Mouse (Mus musculus) neural tube, embryonic 13.5 days (tissue): ENCODE measurements at regions not wholly inside any gene's neighbourhood (a gene's known extent, or its start where the extent isn't known, plus 50 kb on each side); places are given as distances from the start of the nearest gene placed in this dataset.

Experiments used
- ATAC-seq: fragments of 200-750 bp; cut with Nextera tagmentation; 2 replicates; pipeline ENCODE4 v1.8.0; 2017; ENCODE audit warnings: low read depth, mild to moderate bottlenecking, moderate TSS enrichment, moderate library complexity
- H3K27ac ChIP-seq: fragments of 300-500 bp; sonication (generic); replicated peaks from 2 replicates; pipeline ENCODE4 v1.5.1; 2015; ENCODE audit warnings: moderate library complexity, mild to moderate bottlenecking, inconsistent platforms
- H3K27me3 ChIP-seq: fragments of 300-500 bp; sonication (generic); 2 replicates; pipeline ENCODE4 v1.6.1; 2015; ENCODE audit warnings: mild to moderate bottlenecking, inconsistent platforms
- H3K36me3 ChIP-seq: fragments of 300-500 bp; sonication (generic); 2 replicates; pipeline ENCODE4 v1.6.1; 2015; ENCODE audit warnings: mild to moderate bottlenecking, inconsistent platforms
- H3K4me1 ChIP-seq: fragments of 300-500 bp; sonication (generic); replicated peaks from 2 replicates; pipeline ENCODE4 v1.6.1; 2015; ENCODE audit warnings: inconsistent platforms
- H3K4me2 ChIP-seq: fragments of 300-500 bp; sonication (generic); 2 replicates; pipeline ENCODE4 v1.6.1; 2015; ENCODE audit warnings: inconsistent platforms, mild to moderate bottlenecking, moderate library complexity
- H3K4me3 ChIP-seq: fragments of 300-500 bp; sonication (generic); 2 replicates; pipeline ENCODE4 v1.5.1; 2015; ENCODE audit warnings: mild to moderate bottlenecking, inconsistent platforms
- H3K9ac ChIP-seq: fragments of 300-500 bp; sonication (generic); 2 replicates; pipeline ENCODE4 v1.6.1; 2015; ENCODE audit warnings: moderate library complexity, mild to moderate bottlenecking, inconsistent platforms
- H3K9me3 ChIP-seq: fragments of 300-500 bp; sonication (generic); 2 replicates; pipeline ENCODE4 v1.6.1; 2016; ENCODE audit warnings: inconsistent platforms
- WGBS: fragments of 180-500 bp; shearing (Covaris S2); methylation state at CpG from one replicate; pipeline ENCODE4 v1.1.7; 2015; 5-methylcytosine and 5-hydroxymethylcytosine counted together

DNA sequence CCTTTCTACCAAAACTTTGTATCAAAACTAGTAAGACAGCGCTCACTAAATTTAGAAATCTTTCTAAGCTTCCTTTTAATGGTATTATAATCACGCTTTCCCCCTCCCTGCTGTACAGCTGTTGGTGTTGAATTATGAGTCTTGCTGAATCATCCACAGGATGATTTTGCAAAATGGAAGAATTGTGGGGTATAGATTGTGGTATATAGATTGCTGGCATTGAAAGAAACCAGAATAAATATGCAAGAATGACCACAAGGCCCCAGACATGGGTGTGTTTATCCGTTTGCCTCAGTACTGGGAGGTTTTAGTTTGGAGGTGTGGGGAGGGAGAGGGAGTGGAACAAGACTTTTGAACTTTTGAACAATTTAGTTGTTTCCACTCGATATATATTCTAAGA is 176.1 kb upstream of the Cdkn2b start:
- Histone ChIP-seq H3K9me3 (no peaks in the 10 kb centered on the region), H3K36me3 (no peaks in the 10 kb centered on the region), H3K9ac (no peak overlapping the region), H3K4me2 (no peak overlapping the region), H3K4me1 (no peaks in the 10 kb centered on the region), H3K4me3 (no peak overlapping the region), H3K27ac (no peak overlapping the region), H3K27me3 (no peaks in the 10 kb centered on the region)
- no peak for ATAC-seq
- WGBS = 90% methylated on average over 4 of the region's 4 CpGs

GRCm38 (mm10) chr4:89485981-89486531 is 175.2 kb upstream of the Cdkn2b start:
- H3K27ac ChIP-seq = no peak overlapping the region
- no peak overlapping the region for H3K4me3 ChIP-seq
- H3K36me3 ChIP-seq = no peaks in the 10 kb centered on the region
- H3K27me3 ChIP-seq = no peaks in the 10 kb centered on the region
- H3K4me1 ChIP-seq = no peaks in the 10 kb centered on the region
- no peaks in the 10 kb centered on the region for H3K9me3 ChIP-seq
- WGBS = 52% methylated on average over 11 of the region's 11 CpGs
- ATAC-seq = no peak
- H3K9ac ChIP-seq = no peak overlapping the region
- no peak overlapping the region for H3K4me2 ChIP-seq

DNA sequence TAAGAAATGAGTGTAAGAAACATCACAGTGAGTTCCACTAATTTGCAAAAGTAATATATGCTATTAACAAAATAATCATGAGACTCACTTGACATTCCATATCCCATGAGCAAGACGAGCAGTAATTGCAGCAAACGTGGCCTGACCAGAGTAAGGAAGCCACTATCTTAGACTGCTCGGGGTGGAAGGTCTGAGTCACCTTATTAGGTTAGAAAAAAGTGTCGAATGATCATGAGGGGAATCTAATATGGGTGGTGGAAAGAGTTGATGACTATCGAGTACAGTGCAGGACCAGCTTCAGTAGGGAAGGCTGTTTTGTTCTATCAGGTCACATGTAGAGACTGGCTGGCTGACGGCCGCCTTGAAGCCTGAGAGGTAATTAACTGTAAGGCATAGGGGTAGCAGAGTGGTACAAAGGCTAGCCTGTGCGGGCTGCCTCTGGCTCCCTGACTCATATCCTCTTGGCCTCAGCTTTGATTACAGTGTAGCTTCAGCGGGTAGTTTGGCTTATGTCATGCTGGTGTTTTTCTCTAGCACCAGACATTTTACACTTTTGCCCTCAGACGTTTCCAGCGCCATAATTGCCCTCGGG is 167.9 kb upstream of the Cdkn2b start:
- Histone ChIP-seq H3K27ac (no peak overlapping the region), H3K36me3 (no peaks in the 10 kb centered on the region), H3K9me3 (no peaks in the 10 kb centered on the region), H3K27me3 (no peaks in the 10 kb centered on the region), H3K4me1 (no peaks in the 10 kb centered on the region), H3K4me3 (no peak overlapping the region), H3K4me2 (no peak overlapping the region), H3K9ac (no peak overlapping the region)
- 80% methylated on average over 12 of the region's 12 CpGs for WGBS
- ATAC-seq = no peak

DNA sequence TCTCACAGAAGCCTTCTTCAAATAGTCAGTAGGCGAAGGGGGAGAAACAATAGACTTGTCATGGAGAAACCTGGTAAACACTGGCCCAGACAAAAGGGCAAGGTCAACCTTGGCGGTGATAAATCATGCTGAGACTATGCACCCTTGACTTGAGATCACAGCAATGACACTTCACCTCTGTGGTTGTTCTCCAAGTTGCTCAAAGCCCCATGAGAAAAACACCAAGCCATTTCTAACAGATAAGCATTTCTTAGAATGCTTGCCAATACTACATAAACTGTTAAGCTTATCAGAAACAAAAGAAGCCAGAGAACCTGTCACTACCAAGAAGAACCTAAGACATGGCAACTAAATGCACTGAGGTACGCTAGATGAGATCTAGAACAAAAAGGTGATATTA is 165.0 kb upstream of the Cdkn2b start:
- WGBS = 52% methylated on average over 3 of the region's 3 CpGs
- Histone ChIP-seq H3K27me3 (no peaks in the 10 kb centered on the region), H3K4me1 (no peaks in the 10 kb centered on the region), H3K9me3 (no peaks in the 10 kb centered on the region), H3K4me3 (no peak overlapping the region), H3K4me2 (no peak overlapping the region), H3K36me3 (no peaks in the 10 kb centered on the region), H3K9ac (no peak overlapping the region), H3K27ac (no peak overlapping the region)
- no peak for ATAC-seq

GRCm38 (mm10) chr4:89474836-89475541 is 164.2 kb upstream of the Cdkn2b start:
- Histone ChIP-seq H3K9ac (no peak overlapping the region), H3K4me2 (no peak overlapping the region), H3K27me3 (no peaks in the 10 kb centered on the region), H3K36me3 (no peaks in the 10 kb centered on the region), H3K27ac (no peak overlapping the region), H3K9me3 (no peaks in the 10 kb centered on the region), H3K4me3 (no peak overlapping the region), H3K4me1 (peaks cover 7% of the 10 kb centered on the region)
- WGBS = 64% methylated on average over 7 of the region's 7 CpGs
- ATAC-seq = no peak

DNA sequence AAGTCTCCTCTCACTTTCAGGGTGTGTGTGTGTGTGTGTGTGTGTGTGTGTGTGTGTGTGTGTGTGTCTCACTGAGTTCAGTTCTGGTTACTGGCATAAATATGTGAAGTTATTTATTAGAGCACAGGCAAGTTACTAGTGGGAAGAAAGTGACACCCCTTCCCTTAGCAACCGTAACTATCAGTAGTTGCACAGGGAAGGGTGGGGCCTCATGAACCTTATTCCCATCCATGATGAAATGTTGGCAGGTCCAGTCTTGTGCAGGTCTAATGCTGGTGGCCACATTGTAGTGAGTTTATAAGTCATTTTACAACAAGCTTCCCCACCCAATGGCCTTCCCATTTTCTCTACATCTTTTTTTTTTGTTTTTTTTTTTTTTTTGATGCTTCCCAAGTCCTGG is 160.6 kb upstream of the Cdkn2b start:
- H3K9ac ChIP-seq = no peak overlapping the region
- 100% methylated on average over 1 of the region's 1 CpGs for WGBS
- H3K9me3 ChIP-seq = no peaks in the 10 kb centered on the region
- no peaks in the 10 kb centered on the region for H3K27me3 ChIP-seq
- no peak overlapping the region for H3K4me3 ChIP-seq
- no peak overlapping the region for H3K27ac ChIP-seq
- no peak overlapping the region for H3K4me2 ChIP-seq
- peaks cover 11% of the 10 kb centered on the region for H3K4me1 ChIP-seq
- ATAC-seq = no peak
- H3K36me3 ChIP-seq = no peaks in the 10 kb centered on the region

- H3K36me3 ChIP-seq = no peaks in the 10 kb centered on the region
- no peak overlapping the region for H3K4me2 ChIP-seq
- no peak overlapping the region for H3K4me3 ChIP-seq
- H3K27ac ChIP-seq = no peak overlapping the region
- ATAC-seq = no peak
- H3K4me1 ChIP-seq = peaks cover 11% of the 10 kb centered on the region
- 77% methylated on average over 2 of the region's 2 CpGs for WGBS
- no peak overlapping the region for H3K9ac ChIP-seq
- no peaks in the 10 kb centered on the region for H3K9me3 ChIP-seq
- no peaks in the 10 kb centered on the region for H3K27me3 ChIP-seq
Observed at GRCm38 (mm10) chr4:89470756-89471155, 159.9 kb upstream of the Cdkn2b start.

DNA sequence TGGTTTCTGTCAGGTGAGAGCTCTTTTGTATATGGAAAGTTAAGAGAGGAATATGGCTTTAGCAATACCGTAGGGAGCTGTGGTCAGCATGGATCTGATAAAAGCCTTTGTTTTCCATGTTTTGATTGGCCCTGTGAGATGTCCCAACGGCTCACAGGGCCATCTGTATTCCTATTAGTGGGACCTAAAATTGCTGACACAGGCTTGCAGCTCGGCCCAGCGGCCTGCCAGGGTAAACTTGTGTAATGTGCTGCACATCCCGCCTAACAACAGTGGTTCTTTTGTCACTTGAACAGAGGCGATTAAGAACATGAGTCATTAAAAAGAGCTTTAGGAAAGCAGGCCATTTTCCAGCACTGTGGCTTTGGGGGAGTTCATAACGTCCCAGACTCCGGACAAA is 159.0 kb upstream of the Cdkn2b start:
- Histone ChIP-seq H3K27me3 (no peaks in the 10 kb centered on the region), H3K4me2 (no peak overlapping the region), H3K4me3 (no peak overlapping the region), H3K9me3 (no peaks in the 10 kb centered on the region), H3K36me3 (no peaks in the 10 kb centered on the region), H3K4me1 (peaks cover 11% of the 10 kb centered on the region), H3K9ac (no peak overlapping the region), H3K27ac (no peak overlapping the region)
- WGBS = 11% methylated on average over 8 of the region's 8 CpGs
- ATAC-seq = peak; percentile 50

GRCm38 (mm10) chr4:89469406-89469805 is 158.6 kb upstream of the Cdkn2b start:
- Histone ChIP-seq H3K4me3 (no peak overlapping the region), H3K4me1 (peaks cover 11% of the 10 kb centered on the region), H3K27me3 (no peaks in the 10 kb centered on the region), H3K9ac (no peak overlapping the region), H3K36me3 (no peaks in the 10 kb centered on the region), H3K9me3 (no peaks in the 10 kb centered on the region), H3K27ac (no peak overlapping the region), H3K4me2 (no peak overlapping the region)
- WGBS = 69% methylated on average over 3 of the region's 3 CpGs
- no peak for ATAC-seq

- H3K4me3 ChIP-seq = no peak overlapping the region
- no peaks in the 10 kb centered on the region for H3K27me3 ChIP-seq
- H3K4me2 ChIP-seq = no peak overlapping the region
- no peak for ATAC-seq
- no peak overlapping the region for H3K9ac ChIP-seq
- no peak overlapping the region for H3K27ac ChIP-seq
- no peaks in the 10 kb centered on the region for H3K9me3 ChIP-seq
- WGBS = 87% methylated on average over 3 of the region's 3 CpGs
- peaks cover 11% of the 10 kb centered on the region for H3K4me1 ChIP-seq
- H3K36me3 ChIP-seq = no peaks in the 10 kb centered on the region
Observed at GRCm38 (mm10) chr4:89466766-89467165, 155.9 kb upstream of the Cdkn2b start.

DNA sequence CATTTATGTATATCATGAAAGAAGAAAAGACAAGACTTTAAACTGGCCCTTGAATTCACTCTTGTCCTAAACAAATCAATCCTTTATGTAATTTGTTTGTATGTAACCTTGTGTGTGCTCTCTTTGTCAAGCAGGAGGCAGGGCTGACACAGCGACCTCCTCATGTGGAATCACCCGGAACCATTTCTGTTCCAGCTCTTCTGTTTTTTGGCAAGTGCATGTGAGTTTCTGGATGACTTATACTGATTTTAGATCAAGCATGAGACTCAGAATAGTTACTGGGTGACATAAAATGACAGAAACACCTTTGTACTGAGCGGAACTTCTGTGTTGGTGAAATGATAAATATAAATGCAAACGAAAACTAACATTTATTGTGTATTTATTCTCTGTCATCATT is 152.3 kb upstream of the Cdkn2b start:
- H3K36me3 ChIP-seq = no peaks in the 10 kb centered on the region
- H3K9me3 ChIP-seq = no peaks in the 10 kb centered on the region
- 83% methylated on average over 4 of the region's 4 CpGs for WGBS
- no peak overlapping the region for H3K4me3 ChIP-seq
- no peak overlapping the region for H3K9ac ChIP-seq
- no peaks in the 10 kb centered on the region for H3K27me3 ChIP-seq
- no peak overlapping the region for H3K27ac ChIP-seq
- H3K4me1 ChIP-seq = no peaks in the 10 kb centered on the region
- no peak for ATAC-seq
- H3K4me2 ChIP-seq = no peak overlapping the region

DNA sequence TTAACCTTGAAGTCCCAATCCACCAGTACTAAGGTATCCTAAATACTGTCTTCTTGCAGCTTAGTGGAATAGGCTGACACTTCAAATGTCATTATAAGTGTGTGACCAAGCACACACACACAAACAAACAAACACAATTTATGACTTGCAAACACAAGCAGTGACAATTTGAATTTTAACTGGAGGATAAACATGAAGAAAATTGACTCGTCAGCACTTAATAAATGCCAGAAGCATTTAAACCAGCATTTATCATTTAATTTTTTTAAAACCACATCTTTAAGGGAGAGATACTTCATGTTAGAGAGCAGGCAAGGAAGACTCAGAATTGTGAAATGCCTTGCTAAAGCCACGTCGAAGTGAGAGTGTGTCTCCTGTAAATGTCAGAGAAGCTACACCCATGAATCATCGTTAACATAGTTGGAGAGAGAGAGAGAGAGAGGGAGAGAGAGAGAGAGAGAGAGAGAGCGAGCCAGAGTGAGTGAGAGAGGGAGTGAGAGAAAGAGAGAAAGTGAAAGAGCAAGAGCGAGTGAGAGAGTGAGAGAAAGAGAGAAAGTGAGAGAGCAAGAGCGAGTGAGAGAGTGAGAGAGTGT is 149.4 kb upstream of the Cdkn2b start:
- Histone ChIP-seq H3K4me1 (no peaks in the 10 kb centered on the region), H3K27me3 (no peaks in the 10 kb centered on the region), H3K4me2 (no peak overlapping the region), H3K4me3 (no peak overlapping the region), H3K27ac (no peak overlapping the region), H3K9ac (no peak overlapping the region), H3K9me3 (no peaks in the 10 kb centered on the region), H3K36me3 (no peaks in the 10 kb centered on the region)
- WGBS = 74% methylated on average over 7 of the region's 7 CpGs
- no peak for ATAC-seq

DNA sequence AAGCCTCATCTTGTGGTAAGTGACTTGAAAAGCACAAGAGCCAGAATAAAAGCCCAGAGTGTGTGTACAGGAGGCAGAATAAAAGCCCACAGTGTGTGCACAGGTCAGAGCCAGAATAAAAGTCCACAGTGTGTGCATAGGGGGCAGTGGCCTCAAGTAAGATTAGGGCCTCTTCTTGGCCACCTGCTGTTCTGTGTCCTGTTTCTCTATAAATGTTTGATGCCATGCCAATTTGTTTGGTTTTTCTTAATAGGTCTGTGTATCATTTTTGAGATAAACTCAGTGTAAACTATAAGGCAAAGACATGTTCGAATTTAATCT is 148.5 kb upstream of the Cdkn2b start:
- Histone ChIP-seq H3K27me3 (no peaks in the 10 kb centered on the region), H3K4me3 (no peak overlapping the region), H3K4me1 (no peaks in the 10 kb centered on the region), H3K9ac (no peak overlapping the region), H3K27ac (no peak overlapping the region), H3K9me3 (no peaks in the 10 kb centered on the region), H3K36me3 (no peaks in the 10 kb centered on the region), H3K4me2 (no peak overlapping the region)
- WGBS = 95% methylated on average over 1 of the region's 1 CpGs
- no peak for ATAC-seq
